Mouse (Mus musculus): ENCODE results near the gene Trappc3.

Trappc3 gene

DNA sequence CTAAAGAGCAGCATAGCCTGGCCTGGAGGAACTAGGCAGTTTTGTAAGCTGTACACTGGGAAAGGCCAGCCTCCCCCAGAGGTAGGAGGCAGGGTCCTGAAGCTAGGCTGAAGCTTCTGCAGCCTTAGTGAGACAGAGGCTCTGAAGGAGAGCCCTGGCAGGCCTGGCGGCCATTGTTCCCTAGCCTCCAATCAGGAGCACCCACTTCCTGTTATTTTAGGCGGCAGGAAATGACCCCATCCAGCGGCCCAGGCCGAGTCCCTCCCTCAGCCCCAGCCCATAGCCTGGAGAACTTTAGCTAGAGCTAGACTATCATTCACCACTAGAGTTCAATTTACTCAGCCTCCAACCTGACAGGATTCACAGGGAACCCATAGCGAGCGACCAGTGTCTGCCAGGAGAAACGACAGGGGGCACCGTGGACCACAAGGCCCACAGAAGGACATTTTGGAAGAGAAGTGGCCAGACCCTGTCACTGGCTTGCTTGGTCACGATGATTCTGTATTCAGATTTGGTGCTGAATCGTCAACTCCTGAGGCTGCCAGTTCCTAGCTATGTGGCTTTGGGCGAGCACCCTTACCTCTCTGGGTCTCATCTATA lies 10.4 kb upstream of the Trappc3 start:
- DNase-seq (ENCODE audit: low read depth, low spot score) = no peak

DNA sequence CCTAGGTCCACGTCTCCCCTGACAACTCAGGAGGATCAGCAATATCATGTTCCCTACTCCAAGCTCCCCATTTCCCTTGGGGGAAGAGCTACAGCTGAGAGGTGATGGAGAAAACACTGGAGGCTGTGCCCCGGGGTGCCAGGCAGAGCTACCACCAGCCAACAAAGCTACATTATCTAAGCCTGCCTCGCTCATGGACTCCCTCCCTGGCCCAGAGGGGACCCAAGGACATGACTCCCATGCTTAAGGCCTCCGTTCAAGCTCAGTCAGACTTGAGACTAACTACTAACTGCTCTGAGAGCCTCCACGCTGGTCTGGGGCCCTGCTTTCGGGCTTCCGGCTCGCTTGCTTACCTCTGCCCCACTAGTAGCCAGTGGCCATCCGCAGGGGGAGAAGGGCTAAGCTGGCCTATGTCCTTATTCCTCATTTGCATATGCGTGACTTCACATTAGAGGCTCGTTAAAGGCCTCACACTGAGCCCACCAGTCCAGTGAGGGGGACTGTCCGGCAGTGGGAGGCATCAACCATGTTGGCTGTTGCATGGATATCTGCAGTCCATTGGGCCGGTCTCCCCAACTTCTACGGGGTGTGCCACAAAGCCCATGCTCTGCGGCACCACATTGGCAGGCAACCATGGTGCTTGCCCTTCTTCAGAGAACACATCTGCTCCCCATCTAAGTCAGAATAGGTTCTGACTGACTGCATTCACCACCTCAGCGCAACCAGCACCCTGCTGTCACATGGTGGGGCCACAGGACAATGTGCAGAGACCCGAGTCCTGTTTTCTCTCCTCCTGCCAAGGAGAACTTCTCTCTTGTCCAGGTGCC lies 9.5 kb upstream of the Trappc3 start:
- DNase-seq (ENCODE audit: low read depth, low spot score) = no peak

DNA sequence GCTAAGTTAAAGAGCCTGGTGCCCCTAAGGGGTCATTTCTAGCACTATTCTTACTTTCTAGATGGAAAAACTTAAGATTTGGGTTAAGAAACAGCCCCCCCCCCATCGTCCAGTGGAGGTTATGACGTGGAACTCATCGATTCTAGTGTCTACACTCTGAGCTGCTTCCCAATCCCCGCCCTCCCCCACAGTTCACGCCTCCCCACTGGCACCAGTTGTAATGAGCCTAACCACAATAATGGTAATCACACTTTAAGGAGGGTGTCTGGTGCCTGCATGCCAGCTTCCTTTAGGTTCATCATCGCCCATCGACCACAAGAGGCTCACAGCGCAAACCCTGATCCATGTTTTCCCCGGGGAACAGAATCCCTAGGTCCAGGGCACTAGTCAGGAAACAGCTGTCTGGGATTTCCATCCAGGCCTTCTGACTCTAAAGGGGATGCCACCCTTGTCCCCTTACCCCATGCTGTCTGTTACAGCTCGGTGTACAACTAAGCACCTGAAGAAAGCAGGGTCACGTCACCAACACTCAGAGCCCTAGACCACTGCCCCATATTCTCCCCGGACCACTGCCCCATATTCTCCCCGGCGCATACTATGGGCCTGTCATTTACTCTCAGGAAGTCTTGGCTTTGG lies 8.4 kb upstream of the Trappc3 start:
- DNase-seq (ENCODE audit: low read depth, low spot score) = no peak

DNA sequence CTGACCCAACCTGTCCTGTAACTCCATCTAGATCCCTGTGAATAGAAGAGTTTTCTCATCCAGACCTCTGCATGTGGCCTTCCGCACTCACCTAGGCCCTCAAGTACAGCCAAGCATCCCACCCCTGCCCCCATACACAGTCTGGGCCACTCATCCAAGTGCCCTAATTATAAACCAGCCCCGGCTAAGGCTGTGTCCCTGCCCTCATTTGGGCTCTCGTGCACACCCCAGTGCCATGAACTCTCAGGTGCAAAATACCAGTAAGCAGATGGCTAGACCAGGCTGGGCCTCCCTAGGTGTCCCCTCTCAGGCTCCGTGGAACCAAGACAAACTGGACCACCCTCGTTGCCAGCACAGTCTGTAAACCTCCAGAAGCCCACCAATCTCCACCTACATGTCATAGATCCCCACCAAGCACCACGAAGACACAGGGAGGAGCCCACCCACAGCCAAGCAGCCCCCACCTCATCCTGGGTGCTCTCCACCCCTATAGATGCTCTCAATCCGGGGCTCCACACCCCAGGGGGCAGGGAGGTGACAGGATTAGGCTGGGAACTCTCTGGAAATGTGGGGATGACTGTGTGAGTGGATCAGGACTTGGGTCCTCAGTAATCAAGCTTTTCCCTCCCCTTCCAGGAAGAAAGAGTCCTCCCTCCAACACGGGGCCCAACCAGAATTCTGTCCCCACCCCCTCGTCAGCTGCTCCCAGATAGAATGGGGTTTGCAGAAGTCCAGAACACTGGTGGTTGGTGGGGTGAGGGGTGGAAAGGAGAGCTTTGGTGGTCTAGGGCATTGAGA lies 7.6 kb upstream of the Trappc3 start:
- no peak for DNase-seq (ENCODE audit: low read depth, low spot score)

DNA sequence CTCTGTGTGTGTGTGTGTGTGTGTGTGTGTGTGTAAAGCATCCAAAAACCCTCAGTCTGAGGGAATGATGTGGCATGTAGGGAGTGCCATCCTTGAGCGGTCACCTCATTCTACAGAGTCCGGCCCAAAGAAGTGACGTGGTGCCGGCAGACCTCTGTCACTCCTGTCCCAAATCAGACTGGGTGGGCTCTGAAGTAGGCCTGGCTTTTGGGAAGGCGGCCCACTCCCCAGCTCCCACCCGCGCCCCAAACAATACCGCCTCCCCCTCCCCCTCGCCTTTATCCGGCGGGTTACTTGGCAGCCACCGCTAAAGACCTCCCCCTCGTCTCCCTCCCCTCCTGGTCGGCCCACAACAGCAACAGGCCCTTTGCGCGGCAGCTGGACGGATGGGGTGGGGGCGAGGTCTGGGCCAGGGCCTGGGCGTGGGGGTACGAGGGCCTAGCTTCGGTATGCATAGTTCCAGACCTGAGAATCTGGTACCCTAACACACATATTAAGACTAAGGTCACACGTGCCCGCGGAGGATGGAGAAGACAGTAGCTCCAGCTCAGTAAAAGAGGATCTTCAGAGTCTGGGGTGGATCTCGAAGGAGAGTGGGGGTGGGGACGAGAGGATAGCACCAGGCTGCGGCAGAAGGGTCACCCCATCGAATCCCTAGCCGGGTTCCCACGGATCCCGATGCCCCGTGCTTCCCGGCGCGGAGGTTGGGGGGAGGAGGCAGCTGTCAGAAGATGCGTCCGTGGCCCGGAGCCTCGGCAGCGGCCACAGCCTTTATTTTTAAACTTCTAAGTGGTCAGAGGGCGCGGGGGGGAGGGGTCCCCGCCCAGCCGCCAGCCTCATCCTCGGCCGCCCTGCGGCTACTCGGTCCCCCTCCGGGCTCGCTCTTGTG lies 6.8 kb upstream of the Trappc3 start:
- no peak for DNase-seq (ENCODE audit: low read depth, low spot score)

DNA sequence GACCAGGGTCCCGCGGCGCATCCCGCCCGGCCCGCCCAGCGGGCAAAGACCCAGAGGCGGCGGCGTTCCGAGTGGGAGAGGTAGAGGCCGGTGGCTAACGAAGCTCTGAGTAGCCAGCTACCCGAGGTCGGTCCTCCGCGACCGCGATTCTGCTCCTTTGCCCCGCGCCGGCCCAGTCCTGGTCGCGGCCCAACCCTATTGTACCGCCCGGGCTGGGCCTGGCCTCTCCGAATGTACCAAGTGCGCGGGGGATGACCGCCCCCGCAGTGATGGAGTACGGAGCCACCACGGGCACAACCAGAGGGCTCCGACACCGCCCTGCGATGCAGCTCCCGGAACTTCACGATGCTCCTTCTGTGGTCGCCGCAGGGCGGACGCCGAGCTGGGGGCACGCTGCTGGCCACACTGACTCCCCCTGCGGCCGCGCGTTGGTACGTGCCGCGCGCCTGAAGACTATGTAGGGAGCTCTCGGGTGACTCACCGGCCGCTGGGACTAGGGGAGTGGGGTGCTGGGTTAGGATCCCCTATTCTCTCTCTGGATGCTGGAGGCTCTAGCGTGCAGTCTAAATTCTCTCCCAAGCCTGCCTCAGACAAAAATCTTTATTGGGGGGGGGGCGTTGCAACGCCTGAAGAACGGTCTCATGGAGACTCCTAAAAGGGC lies 5.9 kb upstream of the Trappc3 start, which contains the start of gene Map7d1:
Gene Map7d1 (minus strand): TSS at position 213 of the 661 bp plus-strand sequence.
- peak; percentile 89 for DNase-seq (ENCODE audit: low read depth, low spot score)

DNA sequence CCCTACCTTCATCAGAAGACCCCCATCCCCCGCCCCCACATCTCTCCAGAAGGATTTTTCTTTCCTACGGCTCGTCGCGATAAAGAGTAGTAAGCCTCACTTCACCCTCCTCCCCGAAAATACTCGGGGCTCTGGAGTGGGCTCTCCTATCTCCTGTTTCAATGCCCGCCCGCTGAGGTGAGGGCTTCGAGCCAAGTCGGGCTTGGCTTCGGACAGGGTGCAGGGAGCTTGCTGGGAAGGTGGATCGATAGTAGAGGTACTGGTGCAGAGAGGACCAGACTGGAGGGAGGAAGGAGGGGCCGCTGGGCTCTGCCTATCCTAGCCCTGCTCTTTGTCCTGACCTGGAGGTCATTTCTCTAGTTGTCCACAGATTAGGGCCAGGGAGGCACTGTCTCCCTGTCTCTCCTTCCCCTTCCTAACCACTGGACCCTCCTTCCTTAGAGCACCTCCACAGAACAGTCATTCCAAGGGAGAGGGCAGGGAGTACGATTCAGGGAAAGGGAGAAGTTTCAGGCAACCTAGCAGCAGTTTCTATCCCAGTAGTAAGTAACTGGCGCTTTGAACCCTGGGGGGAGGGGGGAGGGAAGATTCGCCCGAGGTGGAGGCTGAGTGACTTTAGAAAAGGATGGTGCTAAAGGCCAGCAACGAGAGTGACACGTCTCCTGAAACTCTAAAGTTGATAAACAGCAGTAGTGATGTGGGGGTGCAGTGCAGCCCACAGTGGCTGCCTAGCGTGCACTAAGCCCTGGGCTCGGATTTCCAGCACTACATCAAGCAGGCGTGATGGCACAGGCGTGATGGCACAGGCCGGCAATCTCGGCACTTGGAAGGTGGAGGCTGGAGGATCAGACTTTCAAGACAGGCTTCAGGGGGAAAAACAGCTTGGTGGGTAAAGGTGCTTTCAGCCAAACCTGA lies 4.9 kb upstream of the Trappc3 start:
- DNase-seq (ENCODE audit: low read depth, low spot score) = no peak

DNA sequence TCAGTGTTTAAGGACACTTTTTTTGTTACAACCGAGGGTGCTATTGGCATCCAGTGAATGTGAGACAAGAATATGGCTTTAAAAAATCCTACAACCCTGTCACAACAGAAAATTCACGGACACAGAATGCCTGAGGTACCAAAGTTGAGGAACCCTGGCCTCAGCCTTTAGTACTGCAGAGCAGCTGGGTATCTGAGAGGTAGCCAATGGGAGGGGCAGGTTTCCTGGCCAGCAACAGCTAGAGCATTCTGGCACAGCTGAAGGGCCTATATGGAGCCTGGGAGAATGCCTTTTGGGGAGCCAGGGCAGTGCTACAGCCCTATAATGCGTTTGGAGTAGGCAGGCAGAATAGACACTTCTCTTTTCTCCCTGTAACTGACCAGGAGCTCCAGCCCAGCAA lies 3.1 kb upstream of the Trappc3 start:
- DNase-seq (ENCODE audit: low read depth, low spot score) = no peak

DNA sequence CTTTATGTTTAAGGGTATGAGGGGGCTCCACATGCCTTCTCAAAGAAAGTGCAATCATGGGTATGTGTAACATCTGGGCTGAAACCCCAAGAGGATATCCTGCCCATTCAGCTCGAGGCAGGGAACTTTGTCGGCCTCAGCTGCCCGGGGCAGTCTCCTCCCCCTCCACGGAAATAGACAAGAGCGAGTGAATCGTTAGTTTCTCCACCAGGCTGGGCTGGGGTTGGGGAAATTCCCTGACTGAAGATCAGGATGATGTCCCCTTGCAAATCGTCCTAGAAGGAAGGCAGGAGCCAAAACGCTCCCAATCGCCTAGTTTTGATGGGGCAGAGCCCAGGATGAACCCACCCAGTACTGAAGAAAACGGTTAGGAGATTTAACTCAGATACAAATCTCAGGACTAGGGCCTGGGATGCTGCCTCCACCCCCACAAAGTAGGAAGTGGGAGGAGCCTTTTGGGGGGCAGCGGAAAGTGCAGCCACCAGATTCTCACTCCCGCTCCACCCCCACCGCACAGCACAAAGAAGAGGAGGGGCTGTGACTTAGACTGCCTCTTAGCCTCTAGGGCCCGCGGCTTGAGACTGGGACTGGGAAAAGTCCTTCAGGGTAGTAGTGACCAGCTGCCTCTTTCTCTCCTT lies 2.5 kb upstream of the Trappc3 start:
- peak; percentile 77 for DNase-seq (ENCODE audit: low read depth, low spot score)

DNA sequence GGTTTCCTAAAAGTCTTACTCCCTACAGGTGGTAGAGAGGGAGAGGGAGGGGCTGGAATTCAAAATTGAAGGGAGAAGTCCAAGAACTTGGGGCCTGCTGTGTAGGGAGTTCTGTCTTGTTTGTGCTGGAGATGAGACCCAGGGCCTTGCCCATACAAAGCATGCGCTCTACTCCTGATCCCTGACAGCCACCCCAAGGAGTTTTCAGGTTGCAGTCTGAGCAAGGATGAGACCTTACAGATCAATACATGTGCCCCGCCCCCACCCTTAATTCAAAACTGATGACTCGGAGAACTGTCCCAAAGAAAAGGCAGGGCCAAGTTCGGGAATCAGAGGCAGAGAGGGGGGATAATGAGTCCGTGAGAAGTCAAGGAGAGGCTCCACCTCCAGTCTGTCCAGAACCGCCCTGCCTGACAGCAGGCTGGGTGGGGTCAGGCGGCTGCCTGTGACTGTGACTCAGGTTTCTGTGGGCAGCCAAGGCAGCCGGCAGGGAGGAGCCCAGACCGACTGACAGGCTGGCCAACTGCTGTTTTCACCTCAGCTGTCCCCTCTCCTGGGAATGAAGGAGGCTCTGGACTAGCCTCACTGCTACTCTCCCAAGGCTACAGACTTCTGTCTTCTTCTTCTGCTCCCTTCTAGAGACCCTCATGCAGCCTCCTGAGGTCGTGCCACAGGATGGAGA lies 1.5 kb upstream of the Trappc3 start:
- DNase-seq (ENCODE audit: low read depth, low spot score) = no peak

DNA sequence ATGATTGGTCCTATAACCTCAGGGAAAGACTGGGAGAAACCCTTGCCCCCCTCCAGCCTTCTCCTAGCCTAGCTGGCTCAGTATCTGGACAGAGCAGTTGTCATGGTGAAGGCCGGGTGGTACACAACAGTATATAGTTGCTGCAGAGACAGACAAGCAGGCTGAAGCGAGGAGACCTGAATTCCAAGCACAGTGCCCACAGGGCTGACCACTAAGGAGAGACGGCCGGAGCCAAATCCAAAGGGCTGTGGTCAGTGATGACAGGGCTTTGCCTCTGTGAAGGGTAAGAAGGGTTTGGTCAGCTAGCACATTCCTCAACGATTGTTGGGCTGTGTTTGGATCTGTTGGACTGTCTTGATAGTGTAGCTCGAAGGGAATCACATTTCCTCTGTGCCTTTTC lies 859 bp upstream of the Trappc3 start:
- no peak for DNase-seq (ENCODE audit: low read depth, low spot score)

DNA sequence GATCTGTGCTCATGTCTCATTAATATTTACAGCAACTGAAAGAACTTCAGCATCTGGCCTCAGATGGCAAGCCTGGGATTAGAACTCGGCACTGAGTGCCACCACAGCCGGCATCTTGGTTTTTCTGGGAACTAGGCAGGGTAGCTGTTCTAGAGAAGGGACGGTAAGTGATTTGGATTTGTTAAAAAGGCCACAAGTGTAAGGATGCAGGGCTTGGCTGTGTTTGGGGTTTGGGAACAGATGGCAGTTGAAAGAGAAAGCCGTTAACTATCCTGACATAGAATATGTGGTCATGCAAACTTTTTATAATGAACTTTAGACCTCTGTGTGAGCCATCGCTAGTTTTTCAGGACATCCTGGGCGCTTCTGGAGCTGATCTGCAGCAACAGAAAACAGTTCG lies 450 bp upstream of the Trappc3 start:
- no peak for DNase-seq (ENCODE audit: low read depth, low spot score)

DNA sequence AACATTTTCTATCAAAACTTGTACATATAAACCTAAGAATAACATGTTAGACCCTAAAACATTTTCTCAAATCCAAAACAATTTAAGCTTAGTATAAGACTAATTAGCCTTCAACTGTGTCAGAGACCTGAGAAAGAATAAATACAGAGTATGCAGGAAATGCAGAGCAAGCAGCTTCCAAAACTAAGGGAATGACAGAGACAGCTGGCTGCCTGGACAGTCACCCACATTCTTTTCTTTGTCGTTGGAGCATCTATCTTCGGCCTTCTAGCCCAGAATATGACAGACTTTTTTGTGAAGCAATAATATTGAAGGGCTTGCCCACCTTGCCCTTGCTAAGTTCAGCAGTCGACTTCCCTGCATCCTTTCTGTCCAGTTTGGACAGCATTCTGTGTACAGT lies 7.2 kb downstream of the Trappc3 start:
- no peak for DNase-seq (ENCODE audit: low read depth, low spot score)

DNA sequence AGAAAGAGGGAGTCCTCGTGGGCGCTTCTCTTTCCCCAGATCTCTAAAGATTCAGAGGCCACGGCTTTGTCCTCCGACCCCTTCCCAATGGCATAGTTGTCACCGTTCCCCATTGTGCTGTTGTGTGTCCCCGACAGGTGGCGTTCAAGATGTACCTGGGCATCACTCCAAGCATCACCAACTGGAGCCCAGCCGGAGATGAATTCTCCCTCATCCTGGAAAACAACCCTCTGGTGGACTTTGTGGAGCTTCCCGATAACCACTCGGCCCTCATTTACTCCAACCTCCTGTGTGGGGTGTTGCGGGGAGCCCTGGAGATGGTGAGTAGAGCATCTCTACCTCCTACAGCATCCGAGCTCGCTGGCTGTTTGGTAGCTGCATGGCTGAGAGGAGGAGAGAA lies 11.6 kb downstream of the Trappc3 start:
- no peak for DNase-seq (ENCODE audit: low read depth, low spot score)

DNA sequence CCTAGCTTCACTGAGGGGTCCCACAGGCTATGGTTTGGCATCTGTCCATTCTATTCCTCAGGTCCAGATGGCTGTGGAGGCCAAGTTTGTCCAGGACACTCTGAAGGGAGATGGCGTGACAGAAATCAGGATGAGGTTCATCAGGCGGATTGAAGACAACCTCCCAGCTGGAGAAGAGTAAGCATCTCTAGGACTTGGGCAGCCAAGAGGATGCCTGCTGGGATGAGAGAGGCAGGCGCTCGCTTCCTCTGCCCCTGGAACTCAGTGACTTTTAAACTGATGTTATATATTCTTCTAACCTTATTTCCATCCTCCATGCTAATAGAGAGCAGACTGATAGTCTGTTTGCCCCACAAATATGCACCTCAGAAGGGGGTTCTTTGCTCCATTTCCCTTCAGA lies 13.0 kb downstream of the Trappc3 start:
- DNase-seq (ENCODE audit: low read depth, low spot score) = no peak

DNA sequence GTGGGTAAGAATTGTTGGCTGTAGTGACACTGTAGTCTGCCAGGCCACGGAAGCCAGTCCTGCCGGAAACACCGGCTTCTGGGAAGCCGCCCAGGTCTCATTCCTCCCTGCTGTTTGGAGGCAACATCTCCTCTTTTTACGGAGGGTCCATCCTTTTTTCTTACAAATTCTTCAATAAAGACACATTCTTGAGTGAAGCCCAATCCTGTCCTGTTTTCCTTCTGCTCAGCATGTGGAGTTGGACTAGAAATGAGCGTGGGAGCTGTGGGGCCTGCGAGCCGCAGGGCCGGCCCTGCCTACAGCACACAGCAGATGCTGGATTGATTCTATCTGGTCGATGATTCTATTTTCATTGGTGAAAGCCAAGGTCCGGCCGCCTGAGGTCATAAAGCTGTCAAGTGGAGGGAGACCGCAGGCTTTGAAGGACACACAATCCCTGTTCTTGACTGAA lies 13.6 kb downstream of the Trappc3 start:
- DNase-seq (ENCODE audit: low read depth, low spot score) = no peak

DNA sequence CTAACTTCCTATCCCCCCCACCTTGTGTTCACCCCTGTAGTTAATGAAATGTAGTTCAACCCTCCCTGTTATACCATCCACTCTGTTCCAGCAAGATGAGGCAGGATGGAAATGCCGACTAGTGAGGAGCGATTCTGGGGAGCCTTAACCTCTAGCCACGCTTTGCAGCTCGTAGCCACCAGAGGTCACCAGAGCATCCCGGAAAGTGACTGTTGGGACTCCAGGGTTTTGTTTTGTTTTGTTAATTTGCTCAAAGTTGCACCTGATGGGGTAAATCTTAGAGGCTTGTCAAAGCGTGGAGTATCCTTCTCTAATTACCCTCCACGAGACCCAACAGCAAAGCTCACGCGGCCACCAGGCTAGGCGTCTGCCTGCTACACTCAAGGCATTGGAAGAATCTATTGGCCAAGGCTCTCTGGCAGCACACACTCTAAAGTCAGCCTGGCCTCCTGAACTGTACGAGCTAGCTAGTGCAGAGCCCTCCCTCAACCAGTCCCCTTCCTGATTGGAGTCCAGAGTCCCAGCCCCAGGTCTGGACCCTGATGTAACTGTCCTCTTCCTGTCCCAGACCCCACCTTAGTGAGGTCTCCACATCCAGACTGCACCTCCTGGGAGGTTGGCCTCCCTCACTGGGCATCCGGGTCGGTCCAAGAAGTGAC lies 15.9 kb downstream of the Trappc3 start:
- DNase-seq (ENCODE audit: low read depth, low spot score) = no peak

DNA sequence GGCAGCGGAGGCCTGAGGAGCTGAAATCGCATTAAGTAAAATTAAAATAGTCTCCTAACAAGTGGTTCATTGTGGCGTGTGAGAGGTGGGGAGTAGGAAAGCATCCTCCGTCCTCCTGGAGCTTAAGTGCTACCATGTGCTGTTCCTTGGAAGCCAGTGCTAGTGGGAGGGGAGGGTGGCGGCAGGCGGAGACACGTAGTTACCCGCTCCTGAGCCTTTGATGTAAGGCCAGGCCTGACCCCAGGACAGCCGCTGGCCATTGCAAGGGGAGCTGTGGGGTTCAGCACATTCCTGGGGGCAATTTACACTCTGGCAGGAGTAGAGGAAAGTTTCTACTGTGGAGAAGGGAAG lies 16.4 kb downstream of the Trappc3 start:
- no peak for DNase-seq (ENCODE audit: low read depth, low spot score)

Measured in forelimb bud, embryonic 11.5 days (tissue).